Mouse (Mus musculus) MEL-GATA-1-ER (cell line): ENCODE measurements around the gene Trim9.

Source experiments
- DNase-seq: peaks from one replicate; pipeline ENCODE4 v3.0.0-alpha.2; 2012; ENCODE audit warnings: low read depth; ENCODE audit errors: extremely low read depth

The Trim9 gene

GRCm38 (mm10) chr12:70262271-70262953 lies 85.0 kb downstream of the Trim9 start:
- DNase-seq, result no peak

- no peak for DNase-seq
Measured at GRCm38 (mm10) chr12:70251210-70251884, 96.1 kb downstream of the Trim9 start.

- no peak for DNase-seq
Measured at GRCm38 (mm10) chr12:70249616-70250157, 97.7 kb downstream of the Trim9 start.

GRCm38 (mm10) chr12:70247683-70248474 lies 99.5 kb downstream of the Trim9 start:
- DNase-seq, result no peak

- DNase-seq, result no peak
Measured at GRCm38 (mm10) chr12:70242550-70242949, 104.9 kb downstream of the Trim9 start.

- no peak for DNase-seq
Measured at GRCm38 (mm10) chr12:70239741-70240140, 107.7 kb downstream of the Trim9 start.

GRCm38 (mm10) chr12:70238604-70239003 lies 108.8 kb downstream of the Trim9 start:
- no peak for DNase-seq

GRCm38 (mm10) chr12:70234938-70235484 lies 112.4 kb downstream of the Trim9 start:
- peak; percentile 56 for DNase-seq

- peak; percentile 36 for DNase-seq
Measured at GRCm38 (mm10) chr12:70234411-70234810, 113.0 kb downstream of the Trim9 start.

GRCm38 (mm10) chr12:70233637-70234315 lies 113.6 kb downstream of the Trim9 start:
- no peak for DNase-seq

- DNase-seq, result peak; percentile 91
Measured at GRCm38 (mm10) chr12:70232020-70232544, 115.3 kb downstream of the Trim9 start.

- no peak for DNase-seq
Measured at GRCm38 (mm10) chr12:70231294-70231693, 116.1 kb downstream of the Trim9 start, which contains the start of gene Pygl. Gene Pygl, minus strand, starts transcription at chr12:70231488.

GRCm38 (mm10) chr12:70228155-70228554 lies 119.3 kb downstream of the Trim9 start:
- DNase-seq, result no peak

GRCm38 (mm10) chr12:70227121-70227932 lies 120.1 kb downstream of the Trim9 start:
- peak; percentile 81 for DNase-seq

GRCm38 (mm10) chr12:70226655-70227054 lies 120.8 kb downstream of the Trim9 start:
- no peak for DNase-seq

GRCm38 (mm10) chr12:70223331-70223730 lies 124.1 kb downstream of the Trim9 start:
- no peak for DNase-seq

GRCm38 (mm10) chr12:70221425-70221824 lies 126.0 kb downstream of the Trim9 start:
- no peak for DNase-seq

GRCm38 (mm10) chr12:70218795-70219540 lies 128.4 kb downstream of the Trim9 start:
- DNase-seq, result no peak

- DNase-seq, result no peak
Measured at GRCm38 (mm10) chr12:70216229-70216800, 131.1 kb downstream of the Trim9 start.
